ENCODE assay signal across 12 mouse cellular contexts in genomic region chr2:155671236-155671635, GRCm38 (mm10). TPM values are rescaled to one million over a fixed set of nuclear protein-coding genes. Genes with fewer than 3 reads are reported as not detected.
DNase-seq lines count a peak whose midpoint lies in the region.
"Had no signal": no experiment of that assay in that cellular context is flagged by ENCODE, and none has a peak within 500 bp of the region (broad histone marks: within the 10 kb centered on the region; RNA-seq: fewer than 3 reads in every experiment).

No protein-coding gene starts in this region.

- 87% methylated on average over 4 of the region's 4 CpGs for WGBS in heart, embryonic 10.5 days

- peak; percentile 12 to 30 for DNase-seq in heart, postnatal 14 days
- no peak for DNase-seq in heart, embryonic 10.5 days (ENCODE audit: low spot score)
- peak; percentile 34 for DNase-seq in lung, postnatal 10 days
- no peak for DNase-seq in lung, postnatal 25 days (ENCODE audit: low spot score)
- peak; percentile 69 for DNase-seq in adrenal gland, postnatal 14 days
- DNase-seq in heart, postnatal 4 days = peak; percentile 34
- no peak for DNase-seq in right cerebral cortex, adult 2 months (ENCODE audit: low spot score in 2 of 2)
- DNase-seq: cerebellum, adult 9-10 months; thymus, adult 18-20 months had no signal

- H3K4me3 ChIP-seq in heart, embryonic 10.5 days = no peak overlapping the region
- H3K4me3 ChIP-seq: erythroblast, embryonic 14.5 days; megakaryocyte, embryonic 14.5 days had no signal

- H3K4me1 ChIP-seq in heart, embryonic 10.5 days = peaks cover 7% of the 10 kb centered on the region; the same call in 1 of the 2 replicates

- H3K27ac ChIP-seq in heart, embryonic 10.5 days = no peak overlapping the region
- H3K27ac ChIP-seq: liver, embryonic 14.5 days had no signal

- peaks cover 48% of the 10 kb centered on the region for H3K36me3 ChIP-seq in heart, embryonic 10.5 days

- no peaks in the 10 kb centered on the region for H3K27me3 ChIP-seq in heart, embryonic 10.5 days (ENCODE audit: insufficient read depth, poor library complexity, severe bottlenecking)
- H3K27me3 ChIP-seq: megakaryocyte, embryonic 14.5 days had no signal

- H3K9me3 ChIP-seq in heart, embryonic 10.5 days = no peaks in the 10 kb centered on the region
- H3K9me3 ChIP-seq: megakaryocyte, embryonic 14.5 days had no signal

- intact Hi-C loops in heart, postnatal 14 days (cut with DNase I) = no loop called here

RNA-seq across cellular contexts. Expression of gene Trpc4ap, which starts 20.9 kb away (rescaled TPM):
- total RNA-seq in heart, postnatal 14 days (2021) = 10 to 100 TPM; 81.3 to 82.5 TPM
- polyA plus RNA-seq in heart, embryonic 10.5 days (2016; fragmentation: Nextera tagmentation; extraction: Ambion mirVana) = 101 and 107 TPM in 2 replicates
- 110 and 124 TPM in 2 replicates for total RNA-seq in adrenal gland, postnatal 14 days (2021)
- total RNA-seq in heart, postnatal 4 days (2021) = 10 to 100 TPM; 81.3 to 82.1 TPM

RNA-seq across cellular contexts. Expression of gene Edem2, which starts 58.0 kb away (rescaled TPM):
- total RNA-seq in heart, postnatal 14 days (2021) = 1 to 10 TPM; 7.8 to 9.5 TPM
- polyA plus RNA-seq in heart, embryonic 10.5 days (2016; fragmentation: Nextera tagmentation; extraction: Ambion mirVana) = 31.5 and 34.4 TPM in 2 replicates
- 35.1 and 37.9 TPM in 2 replicates for total RNA-seq in adrenal gland, postnatal 14 days (2021)
- 1 to 10 TPM; 9.3 to 9.7 TPM for total RNA-seq in heart, postnatal 4 days (2021)

Comparison
In these comparisons a context has a peak if more than half of its experiments do, and no peak if none do; other contexts are left out.
1. DNase-seq: peak in heart, postnatal 14 days (2 of 2), lung, postnatal 10 days (single experiment), adrenal gland, postnatal 14 days (single experiment) and heart, postnatal 4 days (single experiment); none in heart, embryonic 10.5 days (single experiment), lung, postnatal 25 days (single experiment) and right cerebral cortex, adult 2 months (0 of 2).